Mouse (Mus musculus): Measurements from ENCODE around the gene Crk. TPM values are rescaled to one million over a fixed set of nuclear protein-coding genes. Genes with fewer than 3 reads are reported as not detected.

Crk gene
- polyA plus RNA-seq, 1 experiment, result 86.6 TPM

DNA sequence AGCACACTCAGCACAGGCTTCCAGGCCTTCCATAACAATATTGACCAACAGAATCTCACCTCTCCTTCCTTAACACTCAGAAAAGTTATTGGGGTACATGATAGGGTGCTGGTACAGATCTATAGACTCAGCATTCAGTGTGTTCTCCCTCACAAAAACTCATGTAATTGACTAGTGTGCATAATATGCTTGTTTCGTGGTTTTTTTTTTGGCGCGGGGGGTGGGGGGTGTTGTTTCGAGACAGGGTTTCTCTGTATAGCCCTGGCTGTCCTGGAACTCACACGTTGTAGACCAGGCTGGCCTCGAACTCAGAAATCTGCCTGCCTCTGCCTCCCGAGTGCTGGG is 59.4 kb downstream of the Crk start:
- no peak for DNase-seq (ENCODE audit: low spot score)

DNA sequence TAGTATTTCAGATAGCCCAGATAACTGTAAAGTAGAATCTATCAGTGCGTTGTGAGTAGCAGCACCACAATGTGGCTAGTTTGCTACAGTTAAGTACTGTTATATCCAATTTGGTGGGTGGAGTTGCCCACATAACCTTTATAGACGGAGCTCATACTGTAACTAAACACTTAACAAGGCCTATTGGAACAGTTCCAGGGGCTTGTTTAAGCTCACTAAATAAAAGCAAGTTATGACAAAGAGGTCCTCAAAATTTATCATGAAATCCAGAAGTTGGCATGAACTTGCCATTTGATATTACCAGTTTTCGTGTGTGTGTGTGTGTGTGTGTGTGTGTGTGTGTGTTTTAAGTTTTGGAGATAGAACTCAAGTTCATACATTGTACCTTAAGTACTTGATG is 61.1 kb downstream of the Crk start:
- no peak for DNase-seq (ENCODE audit: low spot score)

DNA sequence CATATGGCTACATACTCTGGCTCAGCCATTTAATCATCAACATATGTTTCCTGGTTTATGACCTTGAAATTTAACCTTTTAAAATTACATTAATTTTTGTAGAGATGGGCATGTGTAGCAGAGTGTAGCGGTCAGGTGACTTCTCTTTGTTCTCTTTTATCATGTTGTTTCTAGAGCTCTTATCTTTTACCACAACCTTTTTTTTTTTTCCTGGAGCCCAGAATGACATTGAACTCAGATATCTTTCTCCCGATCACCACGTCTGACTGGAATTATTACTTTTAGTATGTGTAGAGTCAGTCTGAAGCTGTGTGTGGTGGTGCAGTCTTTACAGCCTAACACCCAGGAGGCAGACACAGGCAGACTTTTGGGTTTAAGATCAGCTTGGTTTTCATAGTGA is 62.6 kb downstream of the Crk start:
- DNase-seq (ENCODE audit: low spot score), result no peak

DNA sequence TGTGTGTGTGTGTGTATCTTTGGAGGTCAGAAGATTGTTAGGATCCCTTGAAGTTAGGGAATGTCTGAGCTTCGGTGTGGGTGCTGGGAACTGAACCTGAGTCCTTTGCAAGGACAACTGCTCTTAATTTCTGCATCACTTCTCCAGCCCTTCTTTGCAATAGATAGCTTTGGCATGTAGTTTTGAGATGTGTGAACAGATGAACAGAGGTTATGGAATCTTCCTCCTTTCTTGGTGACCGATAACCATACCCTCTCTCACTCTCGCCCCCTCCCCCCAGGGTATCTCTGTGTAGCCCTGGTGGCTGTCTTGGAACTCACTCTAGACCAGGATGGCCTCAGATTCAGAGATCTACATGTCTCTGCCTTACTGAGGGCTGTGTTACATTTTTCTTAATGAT is 65.7 kb downstream of the Crk start:
- no peak for DNase-seq (ENCODE audit: low spot score)

DNA sequence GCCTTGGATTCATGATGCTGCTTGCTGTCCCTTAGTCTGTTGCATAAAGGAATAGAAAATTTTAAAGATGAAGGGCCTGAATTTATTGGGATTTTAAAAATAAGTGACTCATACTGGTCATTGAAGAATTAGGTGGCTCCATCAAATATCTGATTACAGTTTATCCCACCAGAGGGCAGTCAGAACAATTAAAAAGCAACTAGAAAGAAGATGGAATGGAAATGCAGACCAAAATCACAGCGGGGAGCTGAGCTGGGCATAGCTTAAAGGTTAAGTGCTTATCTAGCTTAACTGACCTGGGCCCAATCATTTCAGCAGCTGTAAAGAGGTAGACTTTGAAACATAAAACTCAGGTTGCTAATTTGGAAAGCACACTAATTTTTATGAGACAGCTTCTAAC is 71.5 kb downstream of the Crk start:
- no peak for DNase-seq (ENCODE audit: low spot score)

DNA sequence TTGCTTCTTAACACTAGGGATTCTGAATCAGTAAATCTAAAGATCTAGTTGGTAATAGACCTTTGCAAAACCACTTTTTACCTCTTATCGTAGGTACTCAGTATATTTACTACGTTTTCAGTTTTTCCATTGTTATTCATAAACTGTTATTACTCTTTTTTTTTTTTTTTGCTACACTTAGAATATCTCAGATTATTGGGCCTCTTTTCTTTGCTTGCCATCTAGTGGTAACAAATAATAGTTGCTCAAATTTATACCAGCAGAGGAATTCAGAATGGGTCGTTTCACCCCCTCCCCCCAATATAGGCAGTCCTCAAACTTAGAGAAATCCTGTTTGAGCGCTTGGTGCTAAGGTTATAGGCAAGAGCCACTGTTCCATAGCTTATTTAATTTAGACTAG is 72.0 kb downstream of the Crk start:
- no peak for DNase-seq (ENCODE audit: low spot score)

Other genes with a start within 250 kb of the Crk start
- gene Serpinf2, start 239.7 kb upstream of the Crk start, polyA plus RNA-seq (2012; rRNA removed), result 0.07 and 0.14 TPM in 2 replicates
- gene Wdr81, start 224.5 kb upstream of the Crk start, polyA plus RNA-seq (2012; rRNA removed), result 8.5 and 13.0 TPM in 2 replicates
- gene Tlcd2, start 217.5 kb upstream of the Crk start, polyA plus RNA-seq (2012; rRNA removed), result 12.1 and 12.6 TPM in 2 replicates
- 75.7 and 79.3 TPM in 2 replicates for gene Prpf8, start 192.4 kb upstream of the Crk start, polyA plus RNA-seq (2012; rRNA removed)
- 6.4 and 7.2 TPM in 2 replicates for gene Rilp, start 169.2 kb upstream of the Crk start, polyA plus RNA-seq (2012; rRNA removed)
- gene Scarf1, start 165.7 kb upstream of the Crk start, polyA plus RNA-seq (2012; rRNA removed), result 4.9 and 6.4 TPM in 2 replicates
- gene Slc43a2, start 147.6 kb upstream of the Crk start, polyA plus RNA-seq (2012; rRNA removed), result 11.3 and 12.5 TPM in 2 replicates
- 148 and 178 TPM in 2 replicates for gene Pitpna, start 91.2 kb upstream of the Crk start, polyA plus RNA-seq (2012; rRNA removed)
- gene Inpp5k, start 48.3 kb upstream of the Crk start, polyA plus RNA-seq (2012; rRNA removed), result 61.9 and 68.7 TPM in 2 replicates
- 126 and 135 TPM in 2 replicates for gene Myo1c, start 28.8 kb upstream of the Crk start, polyA plus RNA-seq (2012; rRNA removed)
- 334 and 359 TPM in 2 replicates for gene Ywhae, start 53.6 kb downstream of the Crk start, polyA plus RNA-seq (2012; rRNA removed)
- gene Doc2b, start 116.8 kb downstream of the Crk start, polyA plus RNA-seq (2012; rRNA removed), result 0.59 and 0.99 TPM in 2 replicates